Mouse (Mus musculus) embryo, embryonic 10.5 days (tissue): ENCODE measurements around the gene Lrrc61.
A peak's percentile ranks its signal among the peaks of the same experiment; 100 is the strongest.

Source experiments
- DNase-seq: peaks from one replicate; pipeline ENCODE4 v3.0.0-alpha.2; 2015; ENCODE audit warnings: low spot score

Lrrc61 gene

DNA sequence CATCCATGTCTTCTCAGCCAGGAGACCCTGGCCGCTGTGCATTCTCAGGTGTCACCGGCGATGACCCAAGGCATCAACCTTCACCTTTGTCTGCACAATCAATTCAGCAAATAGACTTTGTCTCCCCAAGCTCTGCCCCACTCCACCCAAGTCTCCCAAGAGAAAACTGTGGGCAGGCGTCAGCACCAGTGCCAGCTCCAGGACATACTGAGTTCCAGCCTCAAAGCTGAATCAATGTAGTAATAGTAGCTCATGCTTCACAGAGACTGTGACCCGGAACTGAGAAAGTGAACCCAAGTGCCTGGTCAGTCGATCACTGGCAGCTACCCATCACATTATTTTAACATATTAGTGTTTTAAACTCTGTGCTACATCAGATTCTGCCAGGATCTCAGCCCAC lies 6.3 kb upstream of the Lrrc61 start:
- DNase-seq, result no peak

DNA sequence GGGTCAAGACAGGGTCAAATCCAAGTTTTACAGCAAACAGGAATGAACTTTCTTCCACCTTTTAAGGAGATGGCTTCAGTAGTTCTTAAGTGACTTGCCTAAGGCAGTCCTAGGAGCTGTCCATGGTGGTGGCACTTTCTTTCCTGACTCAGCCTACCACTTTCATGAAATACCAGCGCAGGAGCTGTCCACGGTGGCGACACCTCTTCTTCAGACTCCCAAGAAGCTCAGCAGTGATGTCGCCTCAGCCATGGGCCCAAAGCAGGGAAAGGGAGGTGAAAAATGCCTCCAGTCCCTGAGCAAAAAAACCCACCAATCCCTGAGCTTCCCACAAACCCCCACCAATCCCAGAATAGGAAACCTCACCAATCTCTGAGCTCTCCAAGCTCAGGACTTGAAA lies 1.7 kb upstream of the Lrrc61 start:
- DNase-seq, result peak; percentile 54

DNA sequence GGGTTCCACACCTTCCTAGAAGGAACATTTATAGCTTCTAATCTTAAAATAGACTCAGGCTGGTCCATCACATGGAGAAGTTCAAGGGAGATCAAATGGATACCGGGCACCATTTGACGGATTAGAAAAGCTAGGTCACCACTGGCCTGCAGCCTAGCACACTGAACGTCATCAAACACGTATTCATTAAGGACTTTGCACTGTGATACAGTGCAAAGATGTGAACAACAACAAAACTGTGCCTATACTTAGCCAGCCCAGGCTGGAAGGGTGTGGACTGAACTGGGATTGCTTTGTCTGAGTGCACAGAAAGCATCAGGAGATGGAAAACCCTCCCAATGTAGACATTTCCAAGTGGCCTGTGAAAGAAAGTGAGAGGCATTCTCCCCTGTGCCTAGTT lies 777 bp upstream of the Lrrc61 start:
- DNase-seq, result no peak

DNA sequence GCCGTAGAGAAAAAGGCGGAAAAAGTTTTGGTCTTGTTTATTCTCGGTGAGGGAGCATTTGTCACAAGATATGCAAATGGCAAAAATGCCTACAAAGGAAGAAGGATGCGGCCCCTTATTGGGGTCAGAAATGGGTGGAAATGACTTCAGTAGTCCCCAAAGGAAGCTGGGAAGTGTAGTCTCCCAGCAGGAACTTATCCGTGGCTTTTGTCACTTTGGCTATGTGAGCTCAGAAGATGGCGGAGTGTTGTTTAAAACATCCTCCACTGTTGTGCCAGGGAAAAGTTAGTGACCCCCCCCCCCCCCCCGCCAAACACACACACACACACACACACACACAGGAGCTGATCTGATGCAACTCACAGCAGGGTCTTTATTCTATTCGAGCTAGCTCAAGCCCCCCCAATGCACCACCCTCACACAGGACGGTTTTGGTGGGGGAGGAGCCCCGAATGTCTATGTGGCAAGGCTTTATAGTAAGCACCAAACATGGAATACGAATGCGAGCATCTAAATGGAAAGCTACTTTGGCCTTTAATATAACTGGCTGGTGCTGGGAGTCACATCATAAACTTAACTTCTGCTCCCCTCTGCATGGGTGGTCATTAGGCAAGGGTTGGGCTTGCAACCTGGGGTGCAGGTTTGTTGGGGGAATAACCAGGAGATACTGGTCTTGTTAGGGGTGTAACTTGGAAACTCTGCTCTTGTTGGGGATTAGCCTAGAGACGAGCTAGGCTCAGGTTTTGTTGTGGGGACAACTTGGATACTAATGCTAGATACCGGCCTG lies 701 bp downstream of the Lrrc61 start:
- peak; percentile 91 for DNase-seq

DNA sequence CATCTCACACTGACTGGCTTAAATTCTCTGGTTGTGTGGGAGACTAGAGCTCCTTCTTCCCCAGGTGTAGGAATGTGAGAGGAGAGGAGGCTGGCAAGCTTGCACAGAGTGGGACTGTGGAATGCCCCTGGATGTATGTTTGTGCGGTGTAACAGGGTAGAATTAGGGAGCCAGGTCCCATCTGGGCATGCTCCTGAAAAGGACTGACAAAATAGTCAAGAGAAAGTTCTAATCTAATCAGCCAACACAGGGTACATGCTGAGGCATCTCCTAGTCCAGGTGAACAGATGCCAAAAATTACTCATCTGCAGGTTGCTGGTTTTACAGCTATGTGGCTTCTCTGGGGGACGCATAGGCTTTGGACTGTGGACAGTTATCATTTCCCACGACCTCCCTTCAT lies 1.4 kb downstream of the Lrrc61 start:
- no peak for DNase-seq

DNA sequence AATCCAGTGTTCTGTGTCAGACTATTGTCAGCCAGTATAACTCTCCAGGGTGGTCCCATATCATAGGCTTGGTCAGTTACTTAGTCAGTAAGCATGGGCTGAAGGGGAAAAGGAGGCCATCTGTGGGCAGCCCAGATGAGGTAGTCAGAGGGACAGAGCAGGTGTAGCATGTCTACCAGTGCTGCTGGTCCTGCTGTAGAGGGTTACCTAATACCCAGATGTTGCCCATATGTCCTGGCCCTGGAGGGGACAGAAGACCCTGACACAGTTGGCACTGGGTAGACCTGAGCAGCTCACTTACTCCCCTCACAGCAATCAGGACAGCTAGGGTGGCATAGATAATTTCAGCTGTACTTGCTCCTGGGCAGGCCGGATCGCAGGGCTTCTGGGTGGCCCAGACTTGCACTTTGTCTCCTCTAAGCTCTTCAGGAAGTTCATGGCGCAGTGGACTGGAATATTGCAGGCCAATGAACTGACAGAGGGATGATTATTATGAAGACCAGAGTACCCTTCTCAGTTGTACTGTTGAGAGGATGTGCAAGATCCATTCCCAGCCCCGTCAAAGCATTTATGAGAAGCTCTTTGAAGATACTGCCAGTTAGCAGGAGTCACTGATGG lies 11.2 kb downstream of the Lrrc61 start:
- DNase-seq, result no peak

DNA sequence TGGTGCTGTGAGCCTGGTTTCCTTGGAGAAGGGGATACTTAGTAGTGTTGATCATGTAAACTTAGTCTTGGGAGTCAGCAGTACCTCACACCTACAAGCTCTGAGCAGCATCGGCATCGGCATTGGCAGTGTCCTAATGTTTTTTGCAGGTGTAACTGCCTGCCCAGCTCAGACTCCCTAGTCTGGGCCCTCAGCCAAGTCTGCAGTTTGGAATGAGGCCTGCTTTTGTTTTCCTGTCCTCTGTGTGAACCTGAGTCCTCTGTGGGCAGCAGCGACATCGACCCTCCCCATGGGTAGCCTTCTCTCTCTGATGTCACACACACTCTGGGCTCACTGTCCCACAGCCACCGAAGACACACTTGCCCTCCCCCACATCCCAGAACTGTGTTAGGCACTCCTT lies 11.7 kb downstream of the Lrrc61 start:
- DNase-seq, result no peak

DNA sequence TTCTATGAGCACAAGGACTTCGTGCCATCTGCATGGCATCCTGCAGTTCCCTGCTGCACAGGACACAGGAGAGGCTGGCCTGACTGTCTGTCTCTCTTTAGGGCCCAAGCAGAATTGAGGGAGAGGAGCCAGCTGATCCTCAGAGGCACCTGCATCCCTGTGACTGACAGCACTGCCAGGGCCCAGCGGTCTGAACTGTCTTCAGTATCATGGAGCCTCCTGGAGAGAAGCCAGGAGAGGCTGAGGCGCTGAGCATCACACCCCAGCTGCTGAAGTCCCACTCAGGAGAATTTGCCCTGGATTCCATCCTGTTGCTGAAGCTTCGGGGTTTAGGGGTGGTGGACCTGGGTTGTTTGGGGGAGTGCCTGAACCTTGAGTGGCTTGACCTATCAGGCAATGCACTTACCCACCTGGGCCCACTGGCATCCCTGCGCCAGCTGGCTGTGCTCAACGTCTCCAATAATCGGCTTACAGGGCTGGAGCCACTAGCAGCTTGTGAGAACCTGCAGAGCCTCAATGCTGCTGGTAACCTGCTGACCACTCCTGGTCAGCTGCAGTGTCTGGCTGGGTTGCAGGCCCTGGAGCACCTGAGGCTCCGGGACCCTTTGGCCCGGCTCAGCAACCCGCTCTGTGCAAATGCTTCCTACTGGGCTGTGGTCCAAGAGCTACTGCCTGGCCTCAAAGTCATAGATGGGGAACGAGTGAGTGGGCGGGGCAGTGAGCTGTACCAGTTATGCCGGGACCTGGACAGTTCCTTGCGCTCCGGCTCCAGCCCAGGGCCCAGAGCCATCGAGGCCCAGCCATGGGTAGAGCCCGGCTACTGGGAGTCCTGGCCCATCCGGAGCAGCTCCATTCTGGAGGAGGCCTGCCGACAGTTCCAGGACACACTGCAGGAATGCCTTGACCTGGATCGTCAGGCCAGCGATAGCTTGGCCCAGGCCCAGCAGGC lies 13.7 kb downstream of the Lrrc61 start:
- DNase-seq, result no peak

DNA sequence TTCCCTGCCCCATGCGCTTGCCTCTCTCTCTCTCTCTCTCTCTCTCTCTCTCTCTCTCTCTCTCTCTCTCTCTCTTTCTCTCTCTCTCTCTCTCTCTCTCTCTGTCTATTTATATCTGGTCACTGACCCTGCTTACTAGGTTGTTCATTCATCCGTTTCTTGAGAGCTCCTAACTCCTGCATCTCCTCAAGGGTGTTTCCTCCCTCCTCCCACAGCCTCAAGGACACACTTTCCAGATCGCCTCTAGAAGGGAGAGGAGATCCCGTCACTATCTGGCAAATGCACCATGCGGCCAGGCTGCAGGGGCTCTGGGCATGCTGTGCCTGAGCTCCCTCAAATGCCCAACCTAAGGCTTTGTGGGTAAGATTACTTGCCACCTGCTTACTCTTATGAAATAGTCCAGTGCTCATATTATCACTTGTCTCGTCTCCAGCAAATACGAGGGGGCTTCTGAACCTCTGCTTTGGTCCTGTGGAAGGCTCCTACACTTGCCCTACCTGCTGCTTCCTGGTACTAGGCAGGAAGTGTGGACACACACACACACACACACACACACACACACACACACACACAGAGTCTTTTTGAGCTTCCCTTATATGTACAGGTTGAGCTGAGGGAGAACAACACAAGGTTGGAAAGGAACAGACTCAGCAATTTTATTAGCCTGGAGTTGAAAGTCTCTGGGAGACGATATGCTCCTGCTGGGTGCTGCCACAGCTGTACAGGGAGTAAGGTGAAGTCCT lies 14.6 kb downstream of the Lrrc61 start:
- no peak for DNase-seq

DNA sequence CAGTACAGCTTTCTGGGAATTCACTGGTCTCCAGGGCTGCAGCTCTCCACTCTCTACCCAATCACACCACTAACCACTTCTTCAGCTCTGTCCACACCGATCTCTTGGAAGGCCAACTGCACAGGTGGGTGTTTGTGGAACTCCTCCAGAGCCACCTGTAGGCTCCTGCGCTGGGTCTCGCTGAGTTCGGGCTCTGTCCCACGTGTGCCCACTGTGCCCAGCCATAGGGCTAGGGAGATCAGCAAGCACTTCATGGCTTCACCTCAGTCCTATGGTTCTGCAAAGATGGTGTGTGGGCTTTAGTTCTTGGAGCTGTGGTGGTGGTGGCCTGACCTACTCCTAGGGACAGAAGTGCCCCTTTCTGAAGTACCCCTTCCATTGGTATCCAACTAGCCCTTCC lies 17.4 kb downstream of the Lrrc61 start:
- no peak for DNase-seq

DNA sequence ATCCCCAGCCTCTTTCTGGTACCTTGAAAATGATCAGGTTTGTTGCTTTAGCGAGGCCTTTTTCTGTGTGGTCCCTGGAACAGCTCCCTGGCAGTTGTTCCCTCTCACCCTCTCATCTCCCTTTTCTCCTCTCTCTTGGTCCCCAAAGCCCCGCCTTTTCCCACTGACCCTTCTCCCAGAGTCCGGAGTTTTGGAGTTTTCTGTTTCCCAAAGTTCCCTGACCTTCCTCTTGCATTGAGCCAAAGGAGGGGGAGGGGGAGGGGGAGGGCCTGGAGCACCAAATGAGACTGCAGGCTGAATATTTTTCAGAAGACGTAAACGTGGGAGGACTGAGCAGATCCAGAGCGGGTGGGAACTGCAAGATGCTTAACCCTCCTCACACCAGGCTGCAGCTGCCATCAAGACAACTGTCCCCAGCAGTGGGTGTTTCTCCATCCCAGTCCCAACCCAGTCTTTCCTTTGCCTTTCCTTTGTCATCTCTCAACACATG lies 18.0 kb downstream of the Lrrc61 start, which contains the start of gene Rarres2:
Gene Rarres2 (minus strand): TSS at position 218 of the 490 bp plus-strand sequence.
- peak; percentile 48 for DNase-seq

DNA sequence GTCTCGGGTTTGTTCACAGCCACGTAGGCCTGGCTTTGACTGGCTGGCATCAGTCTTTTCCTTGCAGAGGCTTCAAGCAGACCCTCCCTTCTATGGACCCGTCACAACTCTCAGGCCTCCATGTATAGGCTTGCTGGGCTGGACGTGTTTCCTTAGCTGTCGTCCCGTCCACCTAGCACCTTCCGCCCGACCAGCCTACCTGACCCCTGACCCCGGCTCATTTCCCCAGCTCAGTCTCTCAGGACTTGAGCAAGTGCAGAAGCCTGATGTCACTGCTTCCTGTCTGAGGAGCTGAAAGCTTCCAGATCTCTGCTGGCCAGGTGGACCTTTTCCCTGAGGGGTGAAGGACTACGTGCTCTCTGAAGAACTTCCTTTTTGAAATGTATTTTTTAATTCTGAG lies 18.7 kb downstream of the Lrrc61 start:
- DNase-seq, result peak; percentile 68

DNA sequence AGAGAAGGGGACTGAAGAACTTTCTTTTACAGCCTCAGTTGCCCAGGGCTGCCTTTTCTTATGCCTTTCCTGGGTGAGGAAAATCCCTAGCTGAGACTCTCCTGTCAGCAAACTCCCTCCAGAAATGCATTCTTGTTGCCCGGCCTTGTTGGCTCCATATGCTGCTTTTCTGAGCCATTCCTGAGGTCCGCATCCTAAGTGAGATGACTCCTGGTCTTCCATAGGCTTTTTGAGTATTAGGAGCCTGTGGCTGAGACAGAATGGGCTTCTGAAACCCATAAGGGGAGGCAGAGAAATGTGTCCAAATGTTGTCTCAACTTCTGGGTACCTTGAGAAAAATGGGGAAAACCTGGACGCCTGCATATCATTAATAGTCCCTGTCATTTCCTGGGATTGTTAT lies 19.4 kb downstream of the Lrrc61 start:
- no peak for DNase-seq

DNA sequence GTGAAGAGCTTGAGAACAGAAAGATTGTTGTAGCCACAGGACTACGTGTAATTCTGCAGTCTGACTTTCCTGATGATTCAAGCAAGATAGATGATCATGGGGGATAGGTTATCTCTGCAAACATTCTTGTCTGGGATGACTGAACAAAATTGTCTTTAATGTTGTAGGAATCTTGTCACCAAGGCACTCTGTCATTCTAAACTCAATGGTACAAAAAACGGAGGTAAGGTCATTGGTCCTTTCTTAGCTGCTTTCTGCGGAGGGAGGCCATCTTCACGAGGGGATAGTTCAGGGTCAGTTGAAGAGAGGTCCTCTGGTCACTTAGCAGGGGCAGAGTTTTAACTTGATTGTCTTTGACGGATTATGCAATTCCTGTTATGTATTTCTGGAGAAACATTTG lies 24.1 kb downstream of the Lrrc61 start:
- DNase-seq, result no peak

DNA sequence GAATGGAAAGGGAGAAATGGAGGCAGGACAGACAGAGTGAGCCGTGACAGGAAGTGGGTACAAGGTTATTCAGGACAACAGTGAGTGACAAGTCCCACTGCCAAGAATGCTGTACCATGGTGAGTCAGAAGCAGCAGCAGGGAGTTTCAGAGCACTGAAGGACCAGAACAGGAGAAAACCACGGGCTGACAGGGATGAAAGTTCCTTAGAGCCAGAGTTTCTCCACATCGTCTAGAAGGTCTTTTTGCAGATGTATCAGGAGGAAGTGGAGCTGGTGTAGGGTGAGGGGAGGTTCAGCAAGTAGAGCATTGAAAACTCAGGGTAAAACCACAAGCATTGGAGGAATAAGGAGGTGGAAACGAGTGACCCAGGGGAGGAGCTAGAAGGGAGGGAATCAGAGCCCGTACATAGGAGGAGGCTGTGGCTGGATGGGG lies 24.6 kb downstream of the Lrrc61 start:
- DNase-seq, result no peak

DNA sequence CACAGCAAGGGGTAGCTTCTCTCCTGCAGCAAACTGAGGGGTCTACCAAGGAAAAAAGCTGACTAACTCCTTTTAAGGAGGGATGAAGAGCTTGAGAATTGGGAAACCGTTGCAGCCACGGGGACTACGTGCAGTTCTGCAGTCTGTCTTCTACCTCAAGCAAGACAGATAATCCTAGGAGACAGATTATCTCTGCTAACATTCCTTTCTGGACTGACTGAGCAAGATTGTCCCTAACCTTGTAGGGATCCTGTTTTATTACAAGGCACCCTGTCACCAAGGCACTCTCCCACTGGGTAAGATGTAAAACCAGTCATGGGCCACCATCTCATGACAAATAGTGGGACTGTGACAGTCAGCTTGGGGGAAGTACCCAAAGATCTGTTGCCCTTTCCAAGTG lies 26.7 kb downstream of the Lrrc61 start:
- DNase-seq, result no peak

DNA sequence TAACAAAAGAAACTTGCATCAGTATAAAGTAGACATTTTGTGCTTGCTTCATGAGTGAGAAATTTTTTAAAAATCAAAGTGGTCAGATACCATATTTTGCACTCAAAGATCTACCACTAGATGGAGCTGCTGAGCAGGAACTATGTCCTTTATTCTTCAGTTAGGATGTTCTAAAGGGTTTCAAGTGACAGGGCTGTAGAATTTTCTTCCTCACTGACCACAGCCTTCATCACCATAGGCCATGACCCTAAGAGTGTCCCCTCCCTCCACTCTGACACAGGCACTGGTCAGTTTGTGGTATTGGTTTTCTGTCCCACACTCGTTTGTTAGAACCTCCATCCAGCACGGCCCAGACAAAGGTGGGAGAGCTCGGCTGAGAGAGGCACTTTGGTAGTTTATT lies 27.4 kb downstream of the Lrrc61 start:
- peak; percentile 88 for DNase-seq

DNA sequence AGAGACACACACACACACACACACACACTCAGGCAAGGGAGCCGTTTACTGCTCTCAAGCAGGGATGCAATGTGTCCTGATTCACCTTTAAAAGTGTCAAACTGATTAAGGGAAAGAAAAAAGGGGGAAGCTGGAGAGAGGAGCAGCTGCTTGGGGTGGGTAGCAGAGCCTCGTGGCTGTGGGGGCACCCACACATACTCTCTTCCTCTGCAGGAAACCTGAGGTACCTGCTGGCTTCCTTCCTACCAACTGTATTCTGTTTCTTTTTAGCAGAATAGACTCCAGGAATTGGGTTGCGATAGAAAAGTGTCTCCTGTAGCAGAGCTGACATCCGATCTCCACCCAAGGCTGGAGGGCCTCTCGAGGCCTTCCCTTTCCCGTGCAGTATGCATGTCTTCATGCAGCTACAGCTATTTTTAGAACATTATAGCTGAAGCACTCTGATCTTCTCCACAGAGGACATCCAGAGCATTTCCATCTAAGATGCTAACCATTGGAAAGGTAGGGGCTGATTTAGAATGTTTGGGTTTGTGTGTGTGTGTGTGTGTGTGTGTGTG lies 34.7 kb downstream of the Lrrc61 start, which contains the start of gene Gm45021:
Gene Gm45021 (plus strand): TSS at position 417 of the 557 bp plus-strand sequence.
- no peak for DNase-seq

DNA sequence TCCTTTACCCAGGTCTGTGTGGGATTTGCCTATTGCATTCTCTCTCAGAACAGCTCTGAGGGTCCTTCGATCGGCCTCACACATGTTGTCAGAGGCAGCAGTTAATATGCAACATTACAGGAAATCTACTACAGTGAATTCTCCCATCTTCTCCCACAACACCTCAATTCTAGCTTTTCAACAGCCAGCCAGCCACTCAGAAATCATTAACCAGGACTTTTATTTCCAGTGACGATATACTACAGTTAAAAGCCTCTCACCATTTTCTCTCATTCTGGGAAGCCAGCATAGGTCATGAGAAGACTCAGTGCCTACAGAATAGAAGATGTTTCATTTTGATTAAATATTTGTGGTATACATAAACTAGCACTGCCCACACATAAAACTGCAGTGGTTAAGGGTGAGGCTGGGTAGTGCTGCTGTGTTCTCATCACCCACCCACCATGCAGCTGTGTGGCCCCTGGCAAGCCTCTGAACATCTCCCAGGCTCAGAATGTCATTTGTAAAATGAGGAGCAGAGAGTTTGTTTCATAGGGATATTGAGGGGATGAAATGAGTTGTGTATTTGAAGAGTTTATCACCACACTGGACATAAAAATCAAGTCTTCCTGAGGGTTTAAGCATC lies 36.7 kb downstream of the Lrrc61 start:
- no peak for DNase-seq

DNA sequence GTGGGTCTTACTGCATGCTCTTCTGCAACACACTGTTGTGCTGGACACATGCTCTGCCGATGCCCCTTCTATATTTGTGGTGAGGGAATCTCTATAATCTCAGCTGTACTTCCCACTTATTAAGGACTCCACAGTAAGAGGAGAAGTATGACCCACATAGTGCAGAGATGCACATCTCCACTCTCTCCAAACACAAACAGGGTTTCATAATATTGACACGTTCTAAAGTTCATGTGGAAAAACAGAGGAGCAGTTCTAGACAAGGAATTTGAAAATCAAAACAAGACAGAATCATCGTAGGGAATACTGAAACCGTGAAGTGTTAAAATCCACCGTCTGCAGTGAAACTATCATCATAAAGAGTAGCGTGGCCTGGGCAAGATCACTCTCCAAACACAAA lies 37.3 kb downstream of the Lrrc61 start:
- DNase-seq, result no peak
